Mouse (Mus musculus): ENCODE measurements around the gene Mpp3.

GRCm38 (mm10) chr11:101971410-101971809 is 56.9 kb downstream of the Mpp3 start:
- TF ChIP-seq POLR2A (IDR thresholded peaks at IDR 0.05; ENCODE audit: insufficient read depth, low read length): no peak
- TF ChIP-seq CTCF (IDR thresholded peaks at IDR 0.05; ENCODE audit: low read depth, low read length): peak; percentile 65
